Mouse (Mus musculus): Measurements from ENCODE around the gene Gcm1. TPM values are rescaled to one million over a fixed set of nuclear protein-coding genes. Genes with fewer than 3 reads are reported as not detected.

Gene Gcm1
- polyA plus RNA-seq, 1 experiment from 2014 or later: not detected

- ATAC-seq (ENCODE audit: insufficient read depth, low FRiP score): no peak
- H3K9ac ChIP-seq (ENCODE audit: low read length): no peak overlapping the region
- H3K4me1 ChIP-seq (ENCODE audit: control insufficient read depth, insufficient read depth, low read length): 0 out of 2 replicates have a peak, but pooled peaks cover 5% of the 10 kb centered on the region
- H3K9me3 ChIP-seq (replicated peaks; ENCODE audit: control insufficient read depth, low read length): 0 out of 2 replicates have a peak, but pooled peaks cover 3% of the 10 kb centered on the region
- WGBS: 81% methylated on average over 5 of the region's 5 CpGs
- peaks cover 23% of the 10 kb centered on the region for H3K36me3 ChIP-seq (ENCODE audit: control insufficient read depth, insufficient read depth, low read length)
- no peaks in the 10 kb centered on the region for H3K27me3 ChIP-seq (ENCODE audit: control insufficient read depth, insufficient read depth, low read length)
- no peak overlapping the region for H3K4me2 ChIP-seq (ENCODE audit: low read depth, low read length)
- H3K27ac ChIP-seq (ENCODE audit: low read length): no peak overlapping the region
- H3K4me3 ChIP-seq (replicated peaks; ENCODE audit: low read length): no peak overlapping the region
Observed at GRCm38 (mm10) chr9:78100956-78101355, 49.2 kb downstream of the Gcm1 start.

GRCm38 (mm10) chr9:78101431-78101830 lies 49.7 kb downstream of the Gcm1 start:
- Histone ChIP-seq H3K27me3 (ENCODE audit: control insufficient read depth, insufficient read depth, low read length) (no peaks in the 10 kb centered on the region), H3K4me2 (ENCODE audit: low read depth, low read length) (no peak overlapping the region), H3K9ac (ENCODE audit: low read length) (no peak overlapping the region), H3K4me3 (replicated peaks; ENCODE audit: low read length) (no peak overlapping the region), H3K27ac (ENCODE audit: low read length) (no peak overlapping the region), H3K36me3 (ENCODE audit: control insufficient read depth, insufficient read depth, low read length) (peaks cover 21% of the 10 kb centered on the region), H3K4me1 (ENCODE audit: control insufficient read depth, insufficient read depth, low read length) (0 out of 2 replicates have a peak, but pooled peaks cover 5% of the 10 kb centered on the region), H3K9me3 (replicated peaks; ENCODE audit: control insufficient read depth, low read length) (0 out of 2 replicates have a peak, but pooled peaks cover 3% of the 10 kb centered on the region)
- ATAC-seq (ENCODE audit: insufficient read depth, low FRiP score): no peak
- WGBS: 59% methylated on average over 4 of the region's 4 CpGs

DNA sequence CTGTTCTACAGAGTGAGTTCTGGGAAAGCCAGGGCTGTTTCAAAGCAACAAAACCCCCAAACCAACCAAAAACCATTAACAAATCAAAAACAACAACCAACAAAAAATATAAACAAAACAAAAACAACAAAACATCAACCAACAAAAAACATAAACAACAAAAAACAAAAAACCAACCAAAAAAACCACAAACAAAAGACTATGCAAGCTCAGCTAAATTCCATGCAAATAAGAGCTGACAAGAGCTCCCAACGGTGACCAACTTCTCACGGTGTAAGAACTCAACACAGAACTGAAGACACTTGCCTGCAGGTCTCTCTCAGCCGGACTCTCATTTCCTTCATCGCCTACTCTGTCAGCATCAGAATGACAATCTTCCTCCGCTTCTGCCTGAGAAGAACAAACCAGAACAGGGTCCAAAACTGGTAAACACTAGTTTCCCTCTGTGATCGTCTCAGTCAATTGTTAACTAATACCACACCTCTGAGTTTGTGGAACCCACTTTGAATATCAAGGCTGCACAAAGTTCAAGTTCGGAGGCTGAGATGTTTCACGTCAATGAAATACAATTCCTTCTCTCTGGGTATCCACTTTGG lies 52.3 kb downstream of the Gcm1 start:
- no peak overlapping the region for H3K4me2 ChIP-seq (ENCODE audit: low read depth, low read length)
- H3K27ac ChIP-seq (ENCODE audit: low read length): no peak overlapping the region

GRCm38 (mm10) chr9:78104973-78105372 lies 53.2 kb downstream of the Gcm1 start:
- Histone ChIP-seq H3K9ac (ENCODE audit: low read length) (no peak overlapping the region), H3K4me1 (ENCODE audit: control insufficient read depth, insufficient read depth, low read length) (peaks cover 11% of the 10 kb centered on the region; the same call in 1 of the 2 replicates), H3K27me3 (ENCODE audit: control insufficient read depth, insufficient read depth, low read length) (no peaks in the 10 kb centered on the region), H3K4me2 (ENCODE audit: low read depth, low read length) (no peak overlapping the region; the same call in 1 of the 2 replicates), H3K36me3 (ENCODE audit: control insufficient read depth, insufficient read depth, low read length) (0 out of 2 replicates have a peak, but pooled peaks cover 4% of the 10 kb centered on the region), H3K4me3 (replicated peaks; ENCODE audit: low read length) (no peak overlapping the region), H3K9me3 (replicated peaks; ENCODE audit: control insufficient read depth, low read length) (no peaks in the 10 kb centered on the region), H3K27ac (ENCODE audit: low read length) (no peak overlapping the region)
- 76% methylated on average over 6 of the region's 6 CpGs for WGBS
- ATAC-seq (ENCODE audit: insufficient read depth, low FRiP score): no peak

More for the DNA sequence above, 52.3 kb downstream of the Gcm1 start:
- H3K9ac ChIP-seq (ENCODE audit: low read length): no peak overlapping the region
- no peak for ATAC-seq (ENCODE audit: insufficient read depth, low FRiP score)
- H3K4me1 ChIP-seq (ENCODE audit: control insufficient read depth, insufficient read depth, low read length): peaks cover 5% of the 10 kb centered on the region; the same call in 1 of the 2 replicates
- no peaks in the 10 kb centered on the region for H3K27me3 ChIP-seq (ENCODE audit: control insufficient read depth, insufficient read depth, low read length)
- H3K9me3 ChIP-seq (replicated peaks; ENCODE audit: control insufficient read depth, low read length): no peaks in the 10 kb centered on the region
- 84% methylated on average over 8 of the region's 8 CpGs for WGBS
- 0 out of 2 replicates have a peak, but pooled peaks cover 4% of the 10 kb centered on the region for H3K36me3 ChIP-seq (ENCODE audit: control insufficient read depth, insufficient read depth, low read length)
- no peak overlapping the region for H3K4me3 ChIP-seq (replicated peaks; ENCODE audit: low read length)

- H3K4me1 ChIP-seq (ENCODE audit: control insufficient read depth, insufficient read depth, low read length): peaks cover 12% of the 10 kb centered on the region; the same call in 1 of the 2 replicates
- H3K4me3 ChIP-seq (replicated peaks; ENCODE audit: low read length): no peak overlapping the region
- WGBS: 59% methylated on average over 6 of the region's 6 CpGs
- ATAC-seq (ENCODE audit: insufficient read depth, low FRiP score): no peak
- H3K9ac ChIP-seq (ENCODE audit: low read length): no peak overlapping the region
- H3K27me3 ChIP-seq (ENCODE audit: control insufficient read depth, insufficient read depth, low read length): no peaks in the 10 kb centered on the region
- no peak overlapping the region for H3K27ac ChIP-seq (ENCODE audit: low read length)
- H3K9me3 ChIP-seq (replicated peaks; ENCODE audit: control insufficient read depth, low read length): no peaks in the 10 kb centered on the region
- H3K36me3 ChIP-seq (ENCODE audit: control insufficient read depth, insufficient read depth, low read length): 0 out of 2 replicates have a peak, but pooled peaks cover 4% of the 10 kb centered on the region
- no peak overlapping the region for H3K4me2 ChIP-seq (ENCODE audit: low read depth, low read length)
Observed at GRCm38 (mm10) chr9:78105501-78105932, 53.8 kb downstream of the Gcm1 start.

GRCm38 (mm10) chr9:78106821-78107220 lies 55.1 kb downstream of the Gcm1 start:
- Histone ChIP-seq H3K27me3 (ENCODE audit: control insufficient read depth, insufficient read depth, low read length) (no peaks in the 10 kb centered on the region), H3K36me3 (ENCODE audit: control insufficient read depth, insufficient read depth, low read length) (no peaks in the 10 kb centered on the region), H3K4me1 (ENCODE audit: control insufficient read depth, insufficient read depth, low read length) (peaks cover 12% of the 10 kb centered on the region; the same call in 1 of the 2 replicates), H3K9ac (ENCODE audit: low read length) (no peak overlapping the region), H3K9me3 (replicated peaks; ENCODE audit: control insufficient read depth, low read length) (no peaks in the 10 kb centered on the region), H3K27ac (ENCODE audit: low read length) (no peak overlapping the region), H3K4me3 (replicated peaks; ENCODE audit: low read length) (no peak overlapping the region), H3K4me2 (ENCODE audit: low read depth, low read length) (peak overlapping the region; percentile 79)
- no peak for ATAC-seq (ENCODE audit: insufficient read depth, low FRiP score)
- WGBS: 72% methylated on average over 4 of the region's 4 CpGs

DNA sequence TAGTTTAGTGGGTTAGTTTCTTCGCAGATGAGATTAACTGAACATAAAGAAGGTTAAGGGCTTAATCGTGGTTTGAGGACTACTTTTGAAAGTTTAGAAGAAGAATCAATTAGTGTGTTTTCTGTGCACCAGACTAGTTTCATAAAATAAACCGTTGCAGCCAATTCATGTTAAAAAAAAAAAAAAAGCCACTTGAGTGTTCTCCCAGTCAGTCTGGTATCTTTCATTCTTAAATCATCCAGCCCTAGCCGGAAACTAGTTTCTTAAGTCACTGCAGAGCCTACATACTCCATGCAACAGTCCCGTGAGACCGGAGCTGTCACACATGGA lies 55.8 kb downstream of the Gcm1 start:
- peak overlapping the region; percentile 96 for H3K4me3 ChIP-seq (replicated peaks; ENCODE audit: low read length)
- H3K27me3 ChIP-seq (ENCODE audit: control insufficient read depth, insufficient read depth, low read length): no peaks in the 10 kb centered on the region
- peaks cover 12% of the 10 kb centered on the region; the same call in 1 of the 2 replicates for H3K4me1 ChIP-seq (ENCODE audit: control insufficient read depth, insufficient read depth, low read length)
- H3K36me3 ChIP-seq (ENCODE audit: control insufficient read depth, insufficient read depth, low read length): no peaks in the 10 kb centered on the region
- ATAC-seq (ENCODE audit: insufficient read depth, low FRiP score): no peak
- H3K9me3 ChIP-seq (replicated peaks; ENCODE audit: control insufficient read depth, low read length): no peaks in the 10 kb centered on the region
- WGBS: 12% methylated on average over 6 of the region's 6 CpGs
- H3K9ac ChIP-seq (ENCODE audit: low read length): peak overlapping the region; percentile 94
- peak overlapping the region; percentile 98 for H3K27ac ChIP-seq (ENCODE audit: low read length)
- peak overlapping the region; percentile 79 for H3K4me2 ChIP-seq (ENCODE audit: low read depth, low read length)

DNA sequence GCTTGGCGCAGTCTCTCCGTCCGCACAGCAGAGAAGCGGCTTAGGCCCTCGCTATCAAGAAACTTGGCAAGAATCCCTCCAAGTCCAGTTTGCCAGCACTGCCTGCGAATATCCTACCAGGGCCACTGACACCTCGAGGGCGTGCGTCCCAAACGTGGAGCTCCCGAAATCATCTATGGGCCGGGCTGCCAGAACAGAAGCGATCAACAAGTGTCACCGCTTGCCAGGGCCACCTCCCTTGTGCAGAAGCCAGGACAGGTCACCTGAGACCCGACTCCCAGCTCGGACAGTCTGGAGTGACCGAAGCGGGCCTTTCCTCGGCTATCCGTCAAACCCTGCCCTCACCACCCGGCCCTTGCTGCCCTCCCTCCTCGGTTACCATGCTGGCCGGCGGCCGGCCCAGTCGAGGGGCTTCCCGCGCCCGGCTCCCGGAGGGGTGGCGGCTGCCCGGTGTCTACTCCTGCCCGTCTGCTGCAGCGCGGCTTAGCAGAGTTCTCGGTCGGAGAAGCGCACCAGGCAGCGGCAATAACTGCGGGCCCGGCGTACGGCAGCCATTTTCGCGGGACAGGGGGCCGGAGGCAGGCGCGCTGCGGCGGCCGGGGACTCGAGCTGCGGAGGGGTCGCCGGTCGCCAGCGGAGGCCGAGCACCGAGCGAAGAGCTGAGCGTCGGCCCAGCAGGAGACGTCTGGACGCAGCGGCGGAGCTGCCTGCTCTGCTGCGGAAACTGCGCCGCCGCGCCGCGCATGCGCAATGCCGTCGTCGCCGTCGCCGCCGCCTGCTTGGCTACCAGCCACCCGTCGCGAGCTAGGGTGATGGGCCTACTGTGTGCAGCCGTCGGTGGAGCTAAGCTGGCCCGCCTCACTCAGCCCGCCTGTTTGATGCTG lies 56.4 kb downstream of the Gcm1 start:
- H3K27ac ChIP-seq (ENCODE audit: low read length): peak overlapping the region; percentile 98
- H3K27me3 ChIP-seq (ENCODE audit: control insufficient read depth, insufficient read depth, low read length): no peaks in the 10 kb centered on the region
- H3K9ac ChIP-seq (ENCODE audit: low read length): peak overlapping the region; percentile 94
- H3K4me3 ChIP-seq (replicated peaks; ENCODE audit: low read length): peak overlapping the region; percentile 96
- H3K4me1 ChIP-seq (ENCODE audit: control insufficient read depth, insufficient read depth, low read length): peaks cover 12% of the 10 kb centered on the region; the same call in 1 of the 2 replicates
- peak overlapping the region; percentile 79 for H3K4me2 ChIP-seq (ENCODE audit: low read depth, low read length)
- under 1% methylated on average over 88 of the region's 88 CpGs for WGBS
- ATAC-seq (ENCODE audit: insufficient read depth, low FRiP score): peak; percentile 79
- H3K36me3 ChIP-seq (ENCODE audit: control insufficient read depth, insufficient read depth, low read length): no peaks in the 10 kb centered on the region
- no peaks in the 10 kb centered on the region for H3K9me3 ChIP-seq (replicated peaks; ENCODE audit: control insufficient read depth, low read length)

DNA sequence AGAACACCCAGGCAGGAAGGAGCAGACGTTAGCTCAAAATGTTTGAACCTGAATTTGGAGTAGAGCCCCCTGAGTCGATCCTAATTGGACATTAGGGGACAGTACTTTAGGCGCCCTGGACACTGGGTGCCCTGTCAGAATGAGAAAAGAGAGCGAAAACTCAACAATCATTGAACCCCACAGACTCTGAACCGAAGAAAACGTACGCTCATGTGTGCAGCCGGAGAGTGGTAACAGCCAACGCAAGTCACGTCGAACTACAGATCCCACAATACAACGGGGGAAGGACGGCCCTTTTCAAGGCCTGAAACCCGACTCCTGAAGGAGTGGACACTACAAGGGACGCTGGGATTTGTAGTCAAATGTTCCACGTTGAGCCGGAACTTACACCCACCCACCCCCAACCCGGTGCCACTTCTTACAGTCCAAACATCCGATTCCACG lies 57.1 kb downstream of the Gcm1 start, which contains the start of the genes Fbxo9 and Ick:
Gene Fbxo9, minus strand, starts transcription at position 270 of the 444 bp plus-strand sequence.
Gene Ick, plus strand, starts transcription at position 397 of the 444 bp plus-strand sequence.
- Histone ChIP-seq H3K4me3 (replicated peaks; ENCODE audit: low read length) (peak within 1 kb of the TSS; percentile 96), H3K27ac (ENCODE audit: low read length) (peak within 1 kb of the TSS; percentile 98), H3K4me1 (ENCODE audit: control insufficient read depth, insufficient read depth, low read length) (peaks cover 12% of the 10 kb centered on the region; the same call in 1 of the 2 replicates), H3K36me3 (ENCODE audit: control insufficient read depth, insufficient read depth, low read length) (no peaks in the 10 kb centered on the region), H3K4me2 (ENCODE audit: low read depth, low read length) (peak within 1 kb of the TSS; percentile 79), H3K27me3 (ENCODE audit: control insufficient read depth, insufficient read depth, low read length) (no peaks in the 10 kb centered on the region), H3K9me3 (replicated peaks; ENCODE audit: control insufficient read depth, low read length) (no peaks in the 10 kb centered on the region), H3K9ac (ENCODE audit: low read length) (peak within 1 kb of the TSS; percentile 94)
- under 1% methylated on average over 20 of the region's 20 CpGs for WGBS
- ATAC-seq (ENCODE audit: insufficient read depth, low FRiP score): peak; percentile 92

Data from stomach, embryonic 16.5 days (tissue).